Mouse (Mus musculus): ENCODE data around the gene Arpc5l. TPM values are rescaled to one million over a fixed set of nuclear protein-coding genes. Genes with fewer than 3 reads are reported as not detected.

Arpc5l gene
- polyA plus RNA-seq, 1 experiment from 2014 or later = 113 TPM

DNA sequence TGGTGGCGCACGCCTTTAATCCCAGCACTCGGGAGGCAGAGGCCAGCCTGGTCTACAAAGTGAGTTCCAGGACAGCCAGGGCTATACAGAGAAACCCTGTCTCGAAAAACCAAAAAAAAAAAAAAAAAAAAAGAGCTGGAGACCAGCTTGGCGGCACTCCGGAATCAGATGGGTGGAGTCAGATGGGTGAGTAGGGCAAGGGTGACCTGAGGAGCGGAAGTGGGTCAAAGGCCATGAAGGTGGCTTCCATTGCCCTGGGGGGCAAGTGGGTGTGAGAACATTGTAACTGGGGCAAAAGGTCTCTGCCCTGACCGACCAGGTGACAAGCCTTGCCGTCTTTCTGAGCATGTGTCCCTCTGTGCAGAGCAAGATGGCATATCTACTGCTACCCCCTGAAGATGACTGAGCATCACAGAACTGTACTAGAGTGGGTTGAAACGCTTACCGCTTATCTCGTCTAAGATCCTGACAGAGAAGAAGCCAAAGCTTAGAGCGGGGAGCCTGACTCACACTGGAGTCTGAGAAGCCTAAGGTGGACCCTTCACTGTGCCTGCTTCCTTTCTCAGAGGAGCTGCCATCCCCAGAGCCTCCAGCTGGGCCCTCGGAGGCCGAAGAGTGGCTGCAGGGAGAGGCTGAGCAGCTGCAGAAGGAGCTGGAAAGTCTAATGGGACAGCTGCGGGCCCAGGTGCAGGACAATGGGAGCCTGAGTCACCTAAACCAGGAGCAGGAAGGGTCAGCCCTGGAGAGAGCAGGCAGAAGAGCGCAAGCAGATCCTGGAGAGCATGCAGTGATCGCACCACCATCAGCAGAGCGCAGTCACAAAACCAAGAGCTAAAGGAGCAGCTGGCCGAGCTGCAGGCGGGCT, 29.0 kb upstream of the Arpc5l start:
- Histone ChIP-seq H3K4me3 (ENCODE audit: low read length) (no peak overlapping the region), H3K4me1 (replicated peaks; ENCODE audit: control insufficient read depth, insufficient read depth, low read length) (no peaks in the 10 kb centered on the region), H3K4me2 (ENCODE audit: low read depth, low read length) (no peak overlapping the region), H3K36me3 (ENCODE audit: control insufficient read depth, insufficient read depth, low read length) (no peaks in the 10 kb centered on the region), H3K9me3 (ENCODE audit: control insufficient read depth, low read length) (no peaks in the 10 kb centered on the region), H3K27me3 (ENCODE audit: control insufficient read depth, insufficient read depth, low read depth, low read length) (no peaks in the 10 kb centered on the region), H3K9ac (ENCODE audit: low read length) (no peak overlapping the region), H3K27ac (ENCODE audit: low read length) (no peak overlapping the region)
- 72% methylated on average over 21 of the region's 21 CpGs for WGBS
- no peak for ATAC-seq (ENCODE audit: low read depth)

DNA sequence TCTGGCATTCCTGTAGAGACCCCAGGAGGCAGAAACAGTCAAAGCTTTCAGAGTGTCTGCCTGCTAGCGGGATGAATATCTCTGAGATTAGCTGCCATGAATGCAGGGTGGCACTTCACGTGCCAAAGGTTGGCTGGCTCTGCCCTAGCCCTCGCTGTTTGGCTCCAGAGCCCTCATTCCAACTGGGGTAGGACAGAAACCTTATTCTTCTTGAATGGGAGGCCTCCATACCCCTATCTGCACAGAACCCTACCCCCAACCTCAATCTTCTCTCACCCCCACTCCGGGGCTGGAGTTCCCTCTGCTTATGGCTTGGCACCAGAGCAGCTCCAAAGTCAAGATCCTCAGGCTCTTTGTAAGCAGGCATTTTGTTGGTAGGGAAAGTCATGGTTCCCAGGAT, 27.3 kb upstream of the Arpc5l start:
- ATAC-seq (ENCODE audit: low read depth) = no peak
- WGBS = 60% methylated on average over 4 of the region's 4 CpGs
- no peaks in the 10 kb centered on the region for H3K27me3 ChIP-seq (ENCODE audit: control insufficient read depth, insufficient read depth, low read depth, low read length)
- H3K4me1 ChIP-seq (replicated peaks; ENCODE audit: control insufficient read depth, insufficient read depth, low read length) = no peaks in the 10 kb centered on the region
- no peaks in the 10 kb centered on the region for H3K36me3 ChIP-seq (ENCODE audit: control insufficient read depth, insufficient read depth, low read length)
- no peak overlapping the region for H3K27ac ChIP-seq (ENCODE audit: low read length)
- H3K9me3 ChIP-seq (ENCODE audit: control insufficient read depth, low read length) = no peaks in the 10 kb centered on the region
- H3K4me2 ChIP-seq (ENCODE audit: low read depth, low read length) = no peak overlapping the region
- no peak overlapping the region for H3K4me3 ChIP-seq (ENCODE audit: low read length)
- H3K9ac ChIP-seq (ENCODE audit: low read length) = no peak overlapping the region

DNA sequence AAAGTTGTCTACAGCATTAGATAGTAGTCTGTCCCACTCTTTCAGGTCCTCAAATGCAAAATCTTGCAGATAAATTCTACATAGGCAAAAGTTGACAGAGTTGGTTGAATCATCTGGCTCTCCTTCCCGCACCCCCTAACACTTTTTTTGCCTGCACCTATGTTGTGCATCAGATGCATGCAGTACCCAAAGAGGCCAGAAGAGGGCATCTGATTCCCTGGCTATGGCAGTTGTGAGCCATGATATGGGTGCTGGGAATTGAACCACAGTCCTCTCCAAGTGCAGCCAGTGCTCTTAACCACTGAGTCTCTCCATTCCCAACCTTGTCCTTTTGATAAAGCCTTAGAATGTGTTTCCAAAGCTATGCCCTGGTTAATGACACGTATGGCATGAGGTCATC, 21.7 kb upstream of the Arpc5l start:
- Histone ChIP-seq H3K4me1 (replicated peaks; ENCODE audit: control insufficient read depth, insufficient read depth, low read length) (no peaks in the 10 kb centered on the region), H3K4me2 (ENCODE audit: low read depth, low read length) (no peak overlapping the region), H3K9ac (ENCODE audit: low read length) (no peak overlapping the region), H3K36me3 (ENCODE audit: control insufficient read depth, insufficient read depth, low read length) (no peaks in the 10 kb centered on the region), H3K27me3 (ENCODE audit: control insufficient read depth, insufficient read depth, low read depth, low read length) (no peaks in the 10 kb centered on the region), H3K4me3 (ENCODE audit: low read length) (no peak overlapping the region), H3K27ac (ENCODE audit: low read length) (no peak overlapping the region), H3K9me3 (ENCODE audit: control insufficient read depth, low read length) (peaks cover 3% of the 10 kb centered on the region; the same call in 1 of the 2 replicates)
- WGBS = 95% methylated on average over 2 of the region's 2 CpGs
- ATAC-seq (ENCODE audit: low read depth) = no peak

DNA sequence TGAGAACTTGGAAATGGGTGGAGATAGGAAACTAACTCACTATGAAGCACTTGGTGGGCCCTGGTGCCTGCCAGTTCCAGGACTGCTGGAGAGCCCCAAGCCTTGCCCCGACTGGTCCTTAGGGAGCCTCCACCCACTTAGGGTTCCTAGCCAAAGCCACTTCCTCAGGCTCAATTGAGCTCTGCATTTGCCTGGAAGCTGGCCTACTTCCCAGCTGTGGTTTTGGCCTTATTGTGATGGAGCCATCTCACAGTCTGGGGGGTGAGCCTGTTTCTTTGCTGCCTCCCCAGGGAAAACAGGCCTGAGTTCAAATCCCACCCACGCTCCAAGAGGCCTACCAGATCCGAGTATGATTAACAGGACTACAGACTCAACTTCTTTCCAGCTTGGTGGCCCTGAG, 18.6 kb upstream of the Arpc5l start:
- Histone ChIP-seq H3K36me3 (ENCODE audit: control insufficient read depth, insufficient read depth, low read length) (no peaks in the 10 kb centered on the region), H3K4me3 (ENCODE audit: low read length) (no peak overlapping the region)
- 65% methylated on average over 3 of the region's 3 CpGs for WGBS

DNA sequence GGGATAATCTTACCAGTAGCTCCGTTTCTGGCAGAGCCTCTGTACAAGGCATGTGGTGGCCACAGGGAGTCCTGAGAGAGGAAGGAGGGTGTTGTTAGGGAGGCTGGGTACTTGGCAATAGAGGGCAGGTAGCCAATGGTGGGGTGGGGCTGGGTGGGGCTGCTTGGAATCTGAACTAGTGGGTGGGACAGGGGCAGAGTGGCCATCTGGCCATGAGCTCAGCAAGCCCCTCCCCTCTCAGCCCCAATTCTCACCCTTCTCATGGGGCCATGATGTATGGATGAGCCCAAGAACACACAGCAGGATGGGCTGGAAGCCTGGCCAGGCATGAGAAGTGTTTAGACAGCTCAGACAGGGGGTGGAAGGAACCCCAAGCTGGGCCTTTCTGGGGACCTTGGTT, 17.8 kb upstream of the Arpc5l start:
- H3K27ac ChIP-seq (ENCODE audit: low read length) = no peak overlapping the region
- H3K9me3 ChIP-seq (ENCODE audit: control insufficient read depth, low read length) = peaks cover 3% of the 10 kb centered on the region; the same call in 1 of the 2 replicates
- H3K4me1 ChIP-seq (replicated peaks; ENCODE audit: control insufficient read depth, insufficient read depth, low read length) = no peaks in the 10 kb centered on the region
- H3K4me3 ChIP-seq (ENCODE audit: low read length) = no peak overlapping the region
- no peaks in the 10 kb centered on the region for H3K27me3 ChIP-seq (ENCODE audit: control insufficient read depth, insufficient read depth, low read depth, low read length)
- H3K36me3 ChIP-seq (ENCODE audit: control insufficient read depth, insufficient read depth, low read length) = no peaks in the 10 kb centered on the region
- 50% methylated on average over 1 of the region's 1 CpGs for WGBS
- H3K4me2 ChIP-seq (ENCODE audit: low read depth, low read length) = no peak overlapping the region
- ATAC-seq (ENCODE audit: low read depth) = peak; percentile 69
- no peak overlapping the region for H3K9ac ChIP-seq (ENCODE audit: low read length)

More for the DNA sequence above, 18.6 kb upstream of the Arpc5l start:
- Histone ChIP-seq H3K27ac (ENCODE audit: low read length) (no peak overlapping the region), H3K9ac (ENCODE audit: low read length) (no peak overlapping the region), H3K27me3 (ENCODE audit: control insufficient read depth, insufficient read depth, low read depth, low read length) (no peaks in the 10 kb centered on the region), H3K9me3 (ENCODE audit: control insufficient read depth, low read length) (peaks cover 3% of the 10 kb centered on the region; the same call in 1 of the 2 replicates), H3K4me1 (replicated peaks; ENCODE audit: control insufficient read depth, insufficient read depth, low read length) (no peaks in the 10 kb centered on the region), H3K4me2 (ENCODE audit: low read depth, low read length) (no peak overlapping the region)
- peak; percentile 45; the same call in 1 of the 2 replicates for ATAC-seq (ENCODE audit: low read depth)

DNA sequence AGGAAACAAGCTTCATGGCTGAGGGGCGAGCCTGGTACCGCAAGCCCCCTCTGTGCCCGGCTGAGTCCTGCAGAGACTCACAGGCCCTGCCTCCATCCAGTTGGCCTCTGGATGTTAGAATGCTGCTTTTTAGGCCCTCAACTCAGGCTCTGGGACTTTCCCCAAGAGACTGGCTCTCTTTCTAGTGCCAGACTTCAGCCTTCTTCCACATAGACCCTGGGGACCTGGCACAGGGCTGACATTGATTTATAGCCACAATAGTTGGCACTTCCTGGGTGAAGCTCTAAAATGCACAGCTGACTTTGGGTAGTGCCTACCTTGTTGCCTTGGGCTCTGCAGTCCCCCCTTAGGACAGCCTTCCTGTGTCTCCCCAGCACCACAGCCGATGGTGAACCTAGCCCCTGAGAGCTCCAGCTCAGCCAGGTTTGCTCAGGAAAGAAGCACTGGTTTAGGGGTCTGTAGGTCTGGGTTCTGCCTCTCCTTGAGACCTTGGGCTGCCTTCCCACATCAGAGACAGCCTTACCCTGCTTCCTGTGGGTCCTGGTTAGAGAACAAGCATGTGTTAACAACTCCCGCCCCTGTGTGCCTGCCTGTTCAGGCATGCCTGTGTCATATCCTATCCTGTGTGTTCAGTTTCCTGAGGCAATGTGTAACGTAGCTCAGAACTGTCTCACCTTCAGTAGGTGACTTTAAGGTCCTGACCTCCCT, 17.2 kb upstream of the Arpc5l start:
- Histone ChIP-seq H3K36me3 (ENCODE audit: control insufficient read depth, insufficient read depth, low read length) (no peaks in the 10 kb centered on the region), H3K27ac (ENCODE audit: low read length) (no peak overlapping the region), H3K9me3 (ENCODE audit: control insufficient read depth, low read length) (peaks cover 3% of the 10 kb centered on the region; the same call in 1 of the 2 replicates), H3K4me2 (ENCODE audit: low read depth, low read length) (no peak overlapping the region), H3K4me3 (ENCODE audit: low read length) (no peak overlapping the region), H3K9ac (ENCODE audit: low read length) (no peak overlapping the region), H3K27me3 (ENCODE audit: control insufficient read depth, insufficient read depth, low read depth, low read length) (no peaks in the 10 kb centered on the region), H3K4me1 (replicated peaks; ENCODE audit: control insufficient read depth, insufficient read depth, low read length) (no peaks in the 10 kb centered on the region)
- WGBS = 69% methylated on average over 6 of the region's 6 CpGs
- ATAC-seq (ENCODE audit: low read depth) = no peak

DNA sequence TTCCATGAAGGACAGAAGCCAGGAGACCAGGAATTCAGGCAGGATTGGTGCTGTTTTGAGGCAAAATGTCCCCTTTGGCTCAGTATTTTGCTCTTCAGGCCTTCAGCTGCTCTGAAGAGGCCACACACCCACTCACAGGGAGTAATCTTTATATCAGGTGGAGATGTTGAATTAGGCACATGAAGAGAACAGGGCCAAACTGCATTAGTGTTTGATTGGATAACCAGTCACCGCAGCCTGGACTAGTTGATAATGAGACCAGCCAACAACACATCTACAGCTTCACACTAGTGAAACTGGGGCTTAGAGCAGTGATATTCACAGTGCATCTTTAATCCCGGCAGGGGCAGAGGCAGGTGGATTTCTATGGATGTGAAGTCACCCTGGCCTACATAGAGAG, 16.2 kb upstream of the Arpc5l start:
- H3K4me1 ChIP-seq (replicated peaks; ENCODE audit: control insufficient read depth, insufficient read depth, low read length) = no peaks in the 10 kb centered on the region
- H3K36me3 ChIP-seq (ENCODE audit: control insufficient read depth, insufficient read depth, low read length) = no peaks in the 10 kb centered on the region
- WGBS = 83% methylated on average over 2 of the region's 2 CpGs
- H3K4me2 ChIP-seq (ENCODE audit: low read depth, low read length) = no peak overlapping the region
- no peak overlapping the region for H3K9ac ChIP-seq (ENCODE audit: low read length)
- no peak overlapping the region for H3K27ac ChIP-seq (ENCODE audit: low read length)
- no peaks in the 10 kb centered on the region for H3K9me3 ChIP-seq (ENCODE audit: control insufficient read depth, low read length)
- no peak overlapping the region for H3K4me3 ChIP-seq (ENCODE audit: low read length)
- no peaks in the 10 kb centered on the region for H3K27me3 ChIP-seq (ENCODE audit: control insufficient read depth, insufficient read depth, low read depth, low read length)
- ATAC-seq (ENCODE audit: low read depth) = no peak

DNA sequence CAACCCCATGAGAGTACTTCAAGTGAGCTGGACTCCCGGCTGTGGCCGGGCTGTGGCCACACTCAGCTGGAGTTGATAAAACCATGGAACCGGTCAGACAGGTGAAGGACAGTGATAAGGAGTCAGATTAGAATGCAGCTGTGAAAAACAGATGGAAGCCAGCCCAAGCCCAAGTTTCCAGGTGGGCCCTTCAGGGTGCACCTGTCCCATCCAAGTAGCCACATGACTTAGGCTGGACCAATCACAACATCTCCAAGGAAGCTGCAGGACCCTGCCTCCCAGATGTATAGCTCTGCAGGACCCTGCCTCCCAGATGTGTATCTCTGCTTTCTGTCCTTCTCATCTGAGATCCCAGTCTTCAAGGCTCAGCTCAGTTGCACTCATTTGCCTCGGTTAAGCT, 13.1 kb upstream of the Arpc5l start:
- Histone ChIP-seq H3K9me3 (ENCODE audit: control insufficient read depth, low read length) (no peaks in the 10 kb centered on the region), H3K27me3 (ENCODE audit: control insufficient read depth, insufficient read depth, low read depth, low read length) (no peaks in the 10 kb centered on the region), H3K27ac (ENCODE audit: low read length) (no peak overlapping the region), H3K9ac (ENCODE audit: low read length) (no peak overlapping the region), H3K36me3 (ENCODE audit: control insufficient read depth, insufficient read depth, low read length) (no peaks in the 10 kb centered on the region), H3K4me3 (ENCODE audit: low read length) (no peak overlapping the region), H3K4me1 (replicated peaks; ENCODE audit: control insufficient read depth, insufficient read depth, low read length) (no peaks in the 10 kb centered on the region), H3K4me2 (ENCODE audit: low read depth, low read length) (no peak overlapping the region)
- no peak for ATAC-seq (ENCODE audit: low read depth)
- WGBS = 49% methylated on average over 4 of the region's 4 CpGs

DNA sequence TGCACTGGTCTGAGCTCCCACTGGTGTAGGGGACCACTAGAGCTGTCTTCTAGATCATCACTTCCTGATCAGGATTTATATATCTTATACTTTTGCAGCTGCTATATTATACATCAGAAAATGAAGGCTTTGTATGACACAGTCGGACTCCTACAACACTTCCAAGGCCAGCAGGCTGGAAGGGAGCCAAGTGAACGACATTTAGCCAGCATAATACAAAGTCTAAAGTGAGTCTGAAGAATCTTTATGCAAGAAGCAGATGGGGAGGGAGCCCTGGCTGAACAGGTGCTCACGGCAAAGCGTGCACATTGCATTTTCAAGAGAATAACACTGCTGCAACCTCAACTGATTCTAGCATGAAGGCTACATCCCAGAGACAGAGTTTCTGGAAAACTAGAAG, 12.7 kb upstream of the Arpc5l start:
- no peak overlapping the region for H3K4me2 ChIP-seq (ENCODE audit: low read depth, low read length)
- H3K36me3 ChIP-seq (ENCODE audit: control insufficient read depth, insufficient read depth, low read length) = no peaks in the 10 kb centered on the region
- peak; percentile 9; the same call in 1 of the 2 replicates for ATAC-seq (ENCODE audit: low read depth)
- peaks cover under 1% of the 10 kb centered on the region for H3K4me1 ChIP-seq (replicated peaks; ENCODE audit: control insufficient read depth, insufficient read depth, low read length)
- no peaks in the 10 kb centered on the region for H3K27me3 ChIP-seq (ENCODE audit: control insufficient read depth, insufficient read depth, low read depth, low read length)
- no peak overlapping the region for H3K4me3 ChIP-seq (ENCODE audit: low read length)
- no peak overlapping the region for H3K27ac ChIP-seq (ENCODE audit: low read length)
- no peak overlapping the region for H3K9ac ChIP-seq (ENCODE audit: low read length)
- H3K9me3 ChIP-seq (ENCODE audit: control insufficient read depth, low read length) = no peaks in the 10 kb centered on the region
- WGBS = 21% methylated on average over 4 of the region's 4 CpGs

Data from lung, embryonic 16.5 days (tissue).